Mouse (Mus musculus) ovary, postnatal 10 days (tissue): Measurements from ENCODE around the gene Ubd.
"Not testable (repeated sequence)": the region's sequence is repeated elsewhere in the genome, so short reads cannot be mapped to it uniquely, and the experiment has no call there.

ENCODE experiments used
- DNase-seq: peaks from one replicate; pipeline ENCODE4 v3.0.0; 2022; ENCODE audit warnings: low spot score

Gene Ubd

GRCm38 (mm10) chr17:37193656-37194055 lies at the start of gene Ubd:
Gene Ubd, plus strand, starts transcription at chr17:37193892.
- DNase-seq: no peak

GRCm38 (mm10) chr17:37161394-37161793 lies 32.3 kb upstream of the Ubd start, which contains the start of gene Olfr93:
Gene Olfr93, minus strand, starts transcription at chr17:37161494.
- DNase-seq: no peak

- DNase-seq: no peak
Measured at GRCm38 (mm10) chr17:37185474-37185873, 8.2 kb upstream of the Ubd start.

GRCm38 (mm10) chr17:37190711-37191110 lies 3.0 kb upstream of the Ubd start:
- DNase-seq: peak; percentile 6

GRCm38 (mm10) chr17:37193032-37193431 lies 660 bp upstream of the Ubd start:
- DNase-seq: no peak

- DNase-seq: no peak
Measured at GRCm38 (mm10) chr17:37194782-37195181, 1.1 kb downstream of the Ubd start.

GRCm38 (mm10) chr17:37196845-37197724 lies 3.4 kb downstream of the Ubd start:
- DNase-seq: peak; percentile 2

- DNase-seq: no peak
Measured at GRCm38 (mm10) chr17:37200894-37201293, 7.2 kb downstream of the Ubd start, which contains the start of gene Olfr94. Gene Olfr94, minus strand, starts transcription at chr17:37200994.

- DNase-seq: peak; percentile 53
Measured at GRCm38 (mm10) chr17:37203206-37203916, 9.7 kb downstream of the Ubd start.

GRCm38 (mm10) chr17:37203917-37204236 lies 10.2 kb downstream of the Ubd start:
- DNase-seq: no peak

- DNase-seq: no peak
Measured at GRCm38 (mm10) chr17:37210884-37211768, 17.4 kb downstream of the Ubd start.

GRCm38 (mm10) chr17:37213018-37213417 lies 19.3 kb downstream of the Ubd start, which contains the start of gene Olfr95:
Gene Olfr95, minus strand, starts transcription at chr17:37213118.
- DNase-seq: no peak

- no peak for DNase-seq
Measured at GRCm38 (mm10) chr17:37218486-37218885, 24.8 kb downstream of the Ubd start.

- no peak for DNase-seq
Measured at GRCm38 (mm10) chr17:37219846-37220245, 26.2 kb downstream of the Ubd start, which contains the start of gene Olfr96. Gene Olfr96, plus strand, starts transcription at chr17:37220146.

GRCm38 (mm10) chr17:37221879-37222278 lies 28.2 kb downstream of the Ubd start:
- DNase-seq: no peak

- DNase-seq: not testable (repeated sequence)
Measured at GRCm38 (mm10) chr17:37237230-37237629, 43.5 kb downstream of the Ubd start, which contains the start of gene Olfr97. Gene Olfr97, minus strand, starts transcription at chr17:37237330.

- no peak for DNase-seq
Measured at GRCm38 (mm10) chr17:37242198-37242597, 48.5 kb downstream of the Ubd start.
